Mouse (Mus musculus) liver, adult 2 months (tissue): Measurements from ENCODE around the gene Rab11b.

Experiments
- CTCF ChIP-seq: fragments of 200-500 bp; IDR thresholded peaks from 2 replicates; pipeline ENCODE4 v1.5.1; 2011; ENCODE audit warnings: low read depth, low read length, control low read depth
- POLR2A ChIP-seq: fragments of 200-500 bp; IDR thresholded peaks from 2 replicates; pipeline ENCODE4 v1.6.1; 2011; ENCODE audit warnings: low read length, control low read depth; ENCODE audit not compliant: insufficient read depth; ENCODE audit errors: extremely low read depth

- TF ChIP-seq CTCF (no peak), POLR2A (no peak)
Measured at GRCm38 (mm10) chr17:33771617-33772016, 11.3 kb upstream of the Rab11b start.
